Mouse (Mus musculus): ENCODE data around the gene Fbxw24.
"Not testable (repeated sequence)": the region's sequence is repeated elsewhere in the genome, so short reads cannot be mapped to it uniquely, and the experiment has no call there.

Gene Fbxw24
- long read RNA-seq, experiment 1 = 0 reads
- long read RNA-seq, experiment 2 = 0 reads

DNA sequence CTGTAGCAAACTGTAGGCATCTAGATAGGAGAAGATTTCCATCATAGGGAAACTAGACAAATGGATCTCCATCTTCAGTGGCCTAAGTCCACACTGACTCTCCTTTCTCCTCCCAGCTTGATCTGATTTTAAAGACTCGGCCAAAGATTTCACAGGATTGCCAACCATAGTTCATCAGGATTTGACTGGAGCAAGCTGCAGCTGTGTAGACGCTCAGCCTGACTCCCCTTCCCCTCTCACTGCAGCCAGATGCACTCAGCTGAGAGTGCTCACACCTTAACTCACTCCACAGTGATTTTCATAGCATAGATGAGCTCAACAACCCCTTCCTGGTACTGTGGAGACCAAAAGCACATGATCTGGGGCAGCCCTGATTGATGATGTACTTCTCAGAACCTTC, at the start of gene Fbxw24:
Fbxw24 (minus strand) TSS at position 101 of the 400 bp plus-strand sequence.
- intact Hi-C loops (cut with DNase I) = not testable (repeated sequence)

DNA sequence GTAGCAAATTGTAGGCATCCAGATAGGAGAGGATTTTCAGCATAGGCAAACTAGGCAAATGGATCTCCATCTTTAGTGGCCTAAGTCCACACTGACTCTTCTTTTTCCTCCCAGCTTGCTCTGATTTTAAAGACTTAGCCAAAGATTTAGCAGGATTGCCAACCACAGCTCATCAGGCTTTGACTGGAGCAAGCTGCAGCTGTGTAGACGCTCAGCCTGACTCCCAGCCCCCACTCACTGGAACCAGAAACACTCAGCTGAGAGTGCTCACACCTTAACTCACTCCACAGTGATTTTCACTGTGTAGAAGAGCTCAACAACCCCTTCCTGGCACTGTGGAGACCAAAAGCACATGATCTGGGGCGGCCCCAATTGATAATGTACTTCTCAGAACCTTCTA, 38.7 kb upstream of the Fbxw24 start, which contains the start of gene Fbxw25:
Fbxw25 (minus strand) TSS at position 101 of the 400 bp plus-strand sequence.
- intact Hi-C loops (cut with DNase I) = loop anchor here (10.0 kb wide), 1 partner anchor 160 kb away; no protein-coding TSS in a partner anchor

DNA sequence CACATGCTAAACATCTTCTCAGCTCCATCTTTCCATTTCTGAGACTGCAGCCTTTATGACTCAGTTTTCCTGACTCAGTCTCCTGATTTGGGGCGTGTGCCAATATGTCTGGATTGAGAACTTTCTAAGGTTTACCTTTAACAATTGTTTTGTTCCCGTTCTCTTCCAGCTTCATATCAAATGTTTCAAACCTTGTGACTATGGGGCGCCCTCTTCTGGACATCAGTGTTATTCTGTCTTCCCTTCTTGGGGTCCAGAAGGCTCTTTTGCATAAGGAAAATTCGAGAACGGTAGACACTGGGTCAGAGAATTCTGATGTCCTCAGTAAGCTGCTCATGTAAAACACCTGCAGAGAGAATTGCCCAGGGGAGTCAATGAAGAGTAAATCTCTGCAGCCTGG, 19.0 kb downstream of the Fbxw24 start:
- intact Hi-C loops (cut with DNase I) = loop anchor here (10.0 kb wide), 2 partner anchors 202 to 472 kb away; partner anchors contain the start of gene Fbxw22

DNA sequence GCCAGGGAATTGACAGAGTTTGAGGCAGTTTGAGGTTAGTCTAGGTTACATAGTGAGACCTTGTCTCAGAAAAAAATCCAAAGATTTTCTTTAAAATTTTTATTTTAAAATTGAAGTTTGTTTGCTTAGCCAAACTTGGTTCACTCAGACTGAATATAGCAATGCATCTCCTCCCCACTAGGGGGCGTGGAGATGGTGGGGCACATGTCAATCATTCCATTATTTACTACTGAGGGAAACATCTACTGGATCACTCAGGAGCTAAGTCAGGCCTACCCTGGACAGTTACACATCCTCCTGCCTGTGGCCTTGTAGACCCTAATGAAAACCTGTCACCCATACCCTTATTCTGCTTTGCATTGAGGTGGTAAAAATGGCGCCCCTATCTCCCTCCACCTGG, 23.7 kb downstream of the Fbxw24 start:
- intact Hi-C loops (cut with DNase I) = loop anchor here (10.0 kb wide), 2 partner anchors 197 to 467 kb away; partner anchors contain the start of gene Fbxw22

DNA sequence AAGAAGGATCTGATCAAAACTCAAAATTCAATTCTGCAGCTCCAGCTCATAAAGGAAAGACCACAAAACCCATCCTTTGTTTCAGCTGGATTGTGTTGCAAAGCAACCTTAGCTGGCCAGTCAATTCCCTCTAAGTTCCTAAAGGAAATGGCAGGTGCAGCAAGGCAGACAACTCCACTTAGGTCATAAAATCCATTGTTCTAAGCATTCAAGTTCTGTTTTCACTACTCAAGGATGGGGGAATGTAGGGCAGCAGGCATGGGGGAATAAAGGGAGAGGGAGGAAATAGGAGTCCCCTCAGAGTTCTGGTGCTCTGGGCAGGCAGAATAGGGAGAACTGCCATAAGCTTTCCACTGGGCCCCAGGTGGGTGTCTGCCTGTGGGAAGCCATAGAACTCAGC, 28.6 kb downstream of the Fbxw24 start:
- intact Hi-C loops (cut with DNase I) = no loop called here

DNA sequence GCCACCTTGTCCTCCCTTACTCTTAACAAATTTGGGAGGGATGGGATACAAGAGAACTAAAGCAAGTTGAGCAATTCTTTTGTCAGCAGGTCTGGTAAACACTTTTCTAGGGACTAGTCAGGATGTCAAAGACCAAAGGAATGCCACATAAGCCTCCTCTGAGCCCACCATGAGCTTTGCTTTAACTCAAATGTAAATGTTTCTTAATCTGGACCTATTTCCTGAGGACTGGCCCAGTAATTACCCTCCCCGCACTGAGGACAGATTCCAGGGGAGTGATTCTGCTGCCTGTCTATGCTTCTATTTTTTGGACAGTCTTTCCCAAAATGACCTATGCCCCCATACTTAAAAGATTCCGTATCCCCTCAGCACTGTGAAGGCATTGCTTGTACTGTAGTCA, 31.0 kb downstream of the Fbxw24 start:
- intact Hi-C loops (cut with DNase I) = no loop called here

DNA sequence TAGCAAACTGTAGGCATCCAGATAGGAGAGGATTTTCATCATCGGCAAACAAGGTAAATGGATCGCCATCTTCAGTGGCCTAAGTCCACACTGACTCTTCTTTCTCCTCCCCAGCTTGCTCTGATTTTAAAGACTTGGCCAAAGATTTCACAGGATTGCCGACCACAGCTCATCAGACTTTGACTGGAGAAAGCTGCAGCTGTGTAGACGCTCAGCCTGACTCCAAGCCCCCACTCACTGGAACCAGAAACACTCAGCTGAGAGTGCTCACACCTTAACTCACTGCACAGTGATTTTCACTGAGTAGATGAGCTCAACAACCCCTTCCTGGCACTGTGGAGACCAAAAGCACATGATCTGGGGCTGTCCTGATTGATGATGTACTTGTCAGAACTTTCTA, 57.7 kb downstream of the Fbxw24 start, which contains the start of gene Fbxw15:
Fbxw15 (minus strand) TSS at position 101 of the 400 bp plus-strand sequence.
- intact Hi-C loops (cut with DNase I) = not testable (repeated sequence)

DNA sequence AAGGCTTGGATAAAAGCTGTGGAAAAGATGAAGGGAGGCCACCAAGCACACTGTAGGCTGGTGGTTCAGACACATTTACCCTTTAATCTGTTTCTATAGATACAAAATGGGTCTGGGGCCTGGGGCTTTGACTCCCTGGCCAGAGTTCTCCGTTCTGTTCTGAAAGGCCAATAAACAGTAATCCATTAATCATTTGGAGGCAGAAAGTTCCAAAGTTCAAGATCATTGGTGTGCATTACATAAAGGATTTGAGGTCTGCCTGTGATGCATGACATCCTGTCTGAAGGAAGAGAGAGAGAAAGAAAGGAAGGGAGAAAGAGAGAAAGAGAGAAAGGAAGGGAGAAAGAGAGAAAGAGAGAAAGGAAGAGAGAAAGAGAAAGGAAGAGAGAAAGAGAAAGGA, 60.3 kb downstream of the Fbxw24 start:
- intact Hi-C loops (cut with DNase I) = no loop called here

DNA sequence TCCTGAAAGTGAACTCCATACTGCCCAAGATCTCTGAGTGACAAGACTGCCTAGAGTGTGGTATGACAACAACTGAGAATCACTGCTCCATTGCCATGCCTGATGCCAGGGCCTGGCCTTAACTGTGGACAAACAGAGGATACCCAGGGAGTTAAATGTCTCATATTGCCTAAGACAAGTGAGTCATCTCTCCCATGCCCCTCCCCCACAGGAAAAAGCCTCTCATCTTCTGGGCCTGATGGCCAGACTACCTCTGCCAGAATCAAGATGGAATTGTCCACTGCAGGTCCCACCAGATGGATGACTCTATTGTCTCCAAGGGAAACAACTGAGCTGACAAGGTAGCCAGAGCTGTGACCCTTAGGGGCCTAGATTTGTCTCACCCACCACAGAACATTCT, 63.8 kb downstream of the Fbxw24 start:
- intact Hi-C loops (cut with DNase I) = not testable (repeated sequence)

DNA sequence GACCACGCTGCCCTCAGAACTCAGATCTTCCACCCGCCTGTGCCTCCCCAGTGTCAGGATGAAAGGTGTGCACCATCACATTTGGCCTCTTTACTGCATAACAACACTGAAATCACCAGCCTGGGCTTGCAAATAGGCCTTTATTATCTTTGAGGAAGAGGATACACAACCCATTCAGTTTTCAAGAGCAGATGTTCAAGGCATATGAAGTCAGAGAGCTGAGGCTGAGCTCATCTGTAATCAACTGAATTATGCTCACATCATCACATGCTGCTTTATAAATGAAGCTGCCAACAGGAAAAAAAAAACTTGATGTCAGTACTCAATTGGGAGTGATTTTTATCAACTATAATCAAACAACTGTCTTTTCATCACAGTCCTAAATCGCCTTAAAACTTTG, 73.4 kb downstream of the Fbxw24 start:
- intact Hi-C loops (cut with DNase I) = no loop called here
